Mouse (Mus musculus): ENCODE data around the gene Synrg. TPM values are rescaled to one million over a fixed set of nuclear protein-coding genes. Genes with fewer than 3 reads are reported as not detected.

The Synrg gene
- polyA plus RNA-seq, 1 experiment from 2014 or later: 18.8 TPM

DNA sequence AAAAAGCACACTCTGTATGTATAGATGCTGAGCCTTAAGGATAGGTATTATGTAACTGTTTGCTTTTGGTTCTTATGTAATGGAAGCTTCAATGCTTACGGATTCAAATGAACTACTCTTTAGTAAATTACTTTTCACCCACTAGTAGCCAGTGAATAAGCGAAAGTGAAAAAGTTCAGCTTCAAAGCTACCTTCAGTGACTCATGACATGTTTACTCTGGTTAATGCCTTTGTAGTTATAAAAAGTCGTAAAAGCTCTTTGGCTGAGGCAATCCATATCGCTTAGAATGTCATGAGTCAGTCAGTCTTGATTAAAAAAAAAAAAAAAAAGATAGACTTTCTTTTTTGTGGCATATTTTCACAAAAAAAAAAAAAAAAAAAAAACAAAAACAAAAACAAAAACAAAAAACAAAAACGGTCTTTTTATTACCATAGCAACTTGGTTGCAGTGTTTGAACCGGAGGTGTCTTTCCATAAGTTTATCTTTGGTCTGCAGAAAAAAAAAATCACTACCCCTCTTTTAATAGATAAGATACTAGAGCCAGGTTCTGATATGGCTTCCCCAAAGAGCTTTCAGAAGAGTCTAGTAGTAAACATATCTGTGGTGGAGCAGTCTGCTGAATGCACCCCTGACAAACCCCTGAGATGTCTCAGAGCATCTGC lies 52.0 kb downstream of the Synrg start:
- no peaks in the 10 kb centered on the region for H3K9me3 ChIP-seq (ENCODE audit: control insufficient read depth, low read length)
- H3K4me1 ChIP-seq (ENCODE audit: control insufficient read depth, insufficient read depth, low read depth, low read length): peaks cover 4% of the 10 kb centered on the region
- H3K36me3 ChIP-seq (ENCODE audit: control insufficient read depth, insufficient read depth, low read length): peaks cover 8% of the 10 kb centered on the region
- H3K27ac ChIP-seq (ENCODE audit: low read depth, low read length): no peak overlapping the region
- H3K27me3 ChIP-seq (replicated peaks; ENCODE audit: control insufficient read depth, insufficient read depth, low read length): no peaks in the 10 kb centered on the region
- H3K9ac ChIP-seq (ENCODE audit: low read depth, low read length): no peak overlapping the region
- WGBS: 93% methylated on average over 6 of the region's 6 CpGs
- no peak for ATAC-seq
- no peak overlapping the region for H3K4me3 ChIP-seq (ENCODE audit: low read length)
- H3K4me2 ChIP-seq (ENCODE audit: low read length): no peak overlapping the region

DNA sequence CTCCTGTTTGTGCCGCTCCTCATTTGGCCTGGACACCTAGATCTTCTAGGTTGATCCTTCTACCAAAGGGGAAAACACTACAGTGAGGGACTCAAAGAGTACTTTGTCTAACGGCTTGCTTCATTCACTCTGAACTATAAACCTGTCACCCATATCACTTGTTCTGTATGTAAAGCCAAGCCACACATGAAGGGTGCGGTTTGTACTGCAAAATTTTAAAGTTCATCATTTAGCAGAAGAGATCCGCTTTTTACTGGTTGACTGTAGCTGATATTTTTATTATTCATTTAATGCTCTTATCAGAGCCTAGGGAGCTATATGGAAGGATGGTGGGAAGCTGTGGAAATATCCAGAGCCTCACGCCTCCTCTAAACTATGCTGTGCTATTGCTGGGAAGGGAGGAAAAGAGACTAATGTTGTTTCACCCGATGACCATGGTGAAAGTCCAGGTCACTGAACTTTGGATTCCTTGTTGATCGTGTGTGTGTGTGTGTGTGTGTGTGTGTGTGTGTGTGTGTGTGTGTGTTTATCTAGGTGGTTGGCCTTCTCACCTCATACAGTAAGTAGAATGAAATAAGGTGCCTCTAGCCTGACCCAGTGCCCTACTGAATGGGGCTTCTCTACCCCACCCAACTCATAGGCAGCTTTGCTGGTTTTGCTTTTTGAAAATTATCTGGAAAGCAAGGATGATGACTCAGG lies 52.7 kb downstream of the Synrg start:
- Histone ChIP-seq H3K27ac (ENCODE audit: low read depth, low read length) (no peak overlapping the region), H3K9me3 (ENCODE audit: control insufficient read depth, low read length) (no peaks in the 10 kb centered on the region), H3K36me3 (ENCODE audit: control insufficient read depth, insufficient read depth, low read length) (peaks cover 11% of the 10 kb centered on the region), H3K4me2 (ENCODE audit: low read length) (no peak overlapping the region), H3K4me3 (ENCODE audit: low read length) (no peak overlapping the region), H3K9ac (ENCODE audit: low read depth, low read length) (no peak overlapping the region), H3K4me1 (ENCODE audit: control insufficient read depth, insufficient read depth, low read depth, low read length) (no peaks in the 10 kb centered on the region; the same call in 1 of the 2 replicates), H3K27me3 (replicated peaks; ENCODE audit: control insufficient read depth, insufficient read depth, low read length) (no peaks in the 10 kb centered on the region)
- ATAC-seq: no peak
- 89% methylated on average over 7 of the region's 7 CpGs for WGBS

DNA sequence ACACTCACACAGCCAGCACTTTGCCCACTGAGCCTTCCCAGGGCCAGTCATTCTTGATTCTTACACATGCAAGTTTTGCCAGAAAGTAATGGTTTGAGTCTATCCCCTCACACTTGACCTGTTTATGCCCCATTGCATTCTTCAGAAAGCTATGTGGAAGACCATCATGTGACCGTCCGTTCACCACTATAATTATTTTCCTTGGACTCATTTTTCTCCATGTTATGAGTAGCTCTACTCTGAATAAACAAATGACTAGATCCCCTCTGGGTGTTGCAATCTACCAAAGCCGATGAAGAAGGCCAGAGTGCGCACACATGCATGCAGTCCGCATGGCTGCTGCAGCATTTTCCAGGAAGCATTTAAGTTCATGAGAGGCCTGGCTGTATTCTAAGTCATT lies 63.0 kb downstream of the Synrg start:
- Histone ChIP-seq H3K9me3 (ENCODE audit: control insufficient read depth, low read length) (no peaks in the 10 kb centered on the region), H3K36me3 (ENCODE audit: control insufficient read depth, insufficient read depth, low read length) (peaks cover 51% of the 10 kb centered on the region), H3K27ac (ENCODE audit: low read depth, low read length) (no peak overlapping the region), H3K4me1 (ENCODE audit: control insufficient read depth, insufficient read depth, low read depth, low read length) (no peaks in the 10 kb centered on the region), H3K4me2 (ENCODE audit: low read length) (no peak overlapping the region), H3K4me3 (ENCODE audit: low read length) (no peak overlapping the region), H3K9ac (ENCODE audit: low read depth, low read length) (no peak overlapping the region), H3K27me3 (replicated peaks; ENCODE audit: control insufficient read depth, insufficient read depth, low read length) (no peaks in the 10 kb centered on the region)
- no peak for ATAC-seq
- WGBS: 94% methylated on average over 5 of the region's 5 CpGs

DNA sequence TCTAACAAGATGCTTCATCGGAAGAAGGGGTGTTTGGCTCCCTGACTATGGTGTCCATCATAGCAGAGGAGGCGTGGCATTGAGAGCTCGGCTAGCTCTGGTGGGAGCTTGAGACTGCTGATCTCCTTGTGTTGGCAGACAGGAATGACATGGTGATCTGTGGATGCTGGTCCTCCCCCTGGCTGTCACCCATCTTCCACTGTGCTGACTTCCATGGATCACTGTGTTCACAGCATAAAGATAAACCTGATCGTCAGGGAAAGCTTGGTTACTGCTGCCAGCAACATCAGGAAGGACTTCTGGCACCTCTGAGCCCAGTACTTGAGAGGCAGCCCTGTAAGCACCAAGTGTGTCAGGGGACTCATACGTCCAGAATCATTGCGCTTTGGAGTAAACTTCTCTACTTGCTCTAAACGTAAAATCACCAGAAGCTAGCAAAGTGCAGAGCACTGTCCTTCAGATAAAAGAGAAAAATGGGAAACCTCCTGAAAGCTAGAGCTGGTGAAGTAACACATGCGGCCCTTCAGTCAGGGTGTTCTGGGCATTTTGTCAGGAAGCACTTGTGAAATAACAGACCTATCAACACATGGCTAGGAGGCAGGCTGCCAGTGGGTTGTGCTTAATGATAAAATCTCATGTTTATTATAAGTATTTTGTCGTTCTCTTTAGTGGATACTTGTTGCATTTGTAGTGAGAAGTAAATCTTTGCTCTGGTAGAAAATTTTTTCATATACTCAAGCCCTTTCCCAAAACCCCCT lies 64.2 kb downstream of the Synrg start:
- no peak overlapping the region for H3K4me2 ChIP-seq (ENCODE audit: low read length)
- H3K27me3 ChIP-seq (replicated peaks; ENCODE audit: control insufficient read depth, insufficient read depth, low read length): no peaks in the 10 kb centered on the region
- no peak overlapping the region for H3K27ac ChIP-seq (ENCODE audit: low read depth, low read length)
- H3K4me1 ChIP-seq (ENCODE audit: control insufficient read depth, insufficient read depth, low read depth, low read length): no peaks in the 10 kb centered on the region
- H3K4me3 ChIP-seq (ENCODE audit: low read length): no peak overlapping the region
- 87% methylated on average over 9 of the region's 9 CpGs for WGBS
- H3K36me3 ChIP-seq (ENCODE audit: control insufficient read depth, insufficient read depth, low read length): peaks cover 52% of the 10 kb centered on the region
- no peak for ATAC-seq
- H3K9ac ChIP-seq (ENCODE audit: low read depth, low read length): no peak overlapping the region
- H3K9me3 ChIP-seq (ENCODE audit: control insufficient read depth, low read length): no peaks in the 10 kb centered on the region

DNA sequence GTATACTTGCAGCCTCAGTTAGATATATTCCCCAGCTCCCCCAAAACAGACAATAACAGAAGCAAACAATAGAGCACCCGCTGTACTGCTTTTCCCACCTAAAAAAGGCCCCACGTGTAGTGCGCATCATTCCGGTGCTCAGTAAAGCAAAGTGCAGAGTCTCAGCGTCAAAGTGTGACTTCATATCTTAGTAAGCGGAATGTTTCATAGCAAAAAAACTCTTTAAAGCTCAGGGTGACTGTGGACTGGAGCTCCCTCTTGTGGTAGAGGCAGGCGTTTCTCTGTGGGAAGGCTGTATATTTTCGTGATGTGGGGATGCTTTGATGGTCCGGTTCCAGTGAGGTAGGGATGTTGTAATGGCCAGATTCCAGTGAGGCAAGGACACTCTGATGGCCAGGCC lies 67.7 kb downstream of the Synrg start:
- Histone ChIP-seq H3K9me3 (ENCODE audit: control insufficient read depth, low read length) (no peaks in the 10 kb centered on the region), H3K27ac (ENCODE audit: low read depth, low read length) (no peak overlapping the region), H3K4me1 (ENCODE audit: control insufficient read depth, insufficient read depth, low read depth, low read length) (no peaks in the 10 kb centered on the region), H3K9ac (ENCODE audit: low read depth, low read length) (no peak overlapping the region), H3K4me3 (ENCODE audit: low read length) (no peak overlapping the region), H3K36me3 (ENCODE audit: control insufficient read depth, insufficient read depth, low read length) (peaks cover 35% of the 10 kb centered on the region), H3K27me3 (replicated peaks; ENCODE audit: control insufficient read depth, insufficient read depth, low read length) (no peaks in the 10 kb centered on the region), H3K4me2 (ENCODE audit: low read length) (no peak overlapping the region)
- 62% methylated on average over 9 of the region's 9 CpGs for WGBS
- ATAC-seq: no peak

DNA sequence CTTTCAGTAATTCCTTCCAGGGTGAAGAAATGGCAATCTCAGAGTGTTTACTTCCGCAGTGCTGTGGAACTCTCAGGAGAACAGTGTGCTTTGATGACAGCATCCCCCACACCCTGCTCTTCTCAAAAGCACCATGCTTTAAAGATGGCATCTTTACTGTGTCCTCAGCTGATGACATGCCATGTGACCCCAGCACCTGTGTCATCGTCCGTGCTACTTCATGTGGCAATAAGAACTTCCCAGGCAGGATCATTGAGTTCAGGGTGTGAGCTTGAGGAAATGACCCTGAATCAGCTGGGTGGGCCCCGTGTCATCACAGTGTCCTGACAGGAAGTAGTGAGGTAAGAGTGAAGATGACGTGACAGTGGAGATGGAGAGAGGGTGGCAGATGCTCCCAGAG lies 68.3 kb downstream of the Synrg start:
- H3K27ac ChIP-seq (ENCODE audit: low read depth, low read length): no peak overlapping the region
- H3K27me3 ChIP-seq (replicated peaks; ENCODE audit: control insufficient read depth, insufficient read depth, low read length): no peaks in the 10 kb centered on the region
- H3K9ac ChIP-seq (ENCODE audit: low read depth, low read length): no peak overlapping the region
- 88% methylated on average over 5 of the region's 5 CpGs for WGBS
- H3K36me3 ChIP-seq (ENCODE audit: control insufficient read depth, insufficient read depth, low read length): peaks cover 30% of the 10 kb centered on the region
- ATAC-seq: no peak
- no peak overlapping the region for H3K4me3 ChIP-seq (ENCODE audit: low read length)
- H3K9me3 ChIP-seq (ENCODE audit: control insufficient read depth, low read length): no peaks in the 10 kb centered on the region
- H3K4me1 ChIP-seq (ENCODE audit: control insufficient read depth, insufficient read depth, low read depth, low read length): no peaks in the 10 kb centered on the region
- no peak overlapping the region for H3K4me2 ChIP-seq (ENCODE audit: low read length)

DNA sequence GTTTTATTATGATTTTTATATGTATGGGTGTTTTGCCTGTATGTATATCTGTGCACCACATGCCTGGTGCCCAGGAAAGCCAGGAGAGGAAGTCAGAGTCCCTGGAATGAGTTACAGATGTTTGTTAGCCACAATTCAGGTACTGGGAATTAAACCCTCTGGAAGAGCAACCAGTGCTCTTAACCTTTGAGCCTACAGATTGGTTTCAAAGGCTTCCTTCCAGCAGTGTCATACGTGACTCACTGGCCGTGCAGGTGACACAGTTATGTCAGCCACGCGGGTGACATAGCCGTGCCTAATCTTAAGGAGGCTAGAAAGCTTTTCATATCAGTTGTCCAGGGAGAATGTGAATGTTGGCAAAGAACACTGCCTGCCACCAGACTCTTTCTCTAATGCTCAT lies 69.4 kb downstream of the Synrg start:
- peaks cover 26% of the 10 kb centered on the region for H3K36me3 ChIP-seq (ENCODE audit: control insufficient read depth, insufficient read depth, low read length)
- no peak overlapping the region for H3K4me3 ChIP-seq (ENCODE audit: low read length)
- H3K4me1 ChIP-seq (ENCODE audit: control insufficient read depth, insufficient read depth, low read depth, low read length): no peaks in the 10 kb centered on the region
- no peaks in the 10 kb centered on the region for H3K9me3 ChIP-seq (ENCODE audit: control insufficient read depth, low read length)
- no peak for ATAC-seq
- no peak overlapping the region for H3K27ac ChIP-seq (ENCODE audit: low read depth, low read length)
- no peak overlapping the region for H3K4me2 ChIP-seq (ENCODE audit: low read length)
- WGBS: 79% methylated on average over 5 of the region's 5 CpGs
- H3K9ac ChIP-seq (ENCODE audit: low read depth, low read length): no peak overlapping the region
- H3K27me3 ChIP-seq (replicated peaks; ENCODE audit: control insufficient read depth, insufficient read depth, low read length): no peaks in the 10 kb centered on the region

DNA sequence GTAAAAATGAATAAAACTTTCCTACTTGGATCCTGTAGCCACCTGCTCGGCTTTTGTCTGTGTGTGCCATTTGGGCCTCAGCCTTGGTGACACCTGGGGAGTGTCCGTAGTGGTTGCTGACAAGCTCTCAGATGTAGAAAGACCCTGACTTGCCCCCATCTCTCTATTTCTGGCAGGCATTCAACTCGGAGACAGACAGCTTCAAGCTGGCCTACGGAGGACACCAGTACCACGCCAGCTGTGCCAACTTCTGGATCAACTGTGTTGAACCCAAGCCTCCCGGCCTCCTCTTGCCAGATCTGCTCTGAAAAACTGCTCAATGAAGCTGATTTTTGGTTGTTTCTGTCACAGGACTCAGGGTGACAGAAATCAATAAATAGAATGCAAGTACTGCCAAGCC lies 76.4 kb downstream of the Synrg start:
- H3K9me3 ChIP-seq (ENCODE audit: control insufficient read depth, low read length): no peaks in the 10 kb centered on the region
- no peak overlapping the region for H3K9ac ChIP-seq (ENCODE audit: low read depth, low read length)
- no peak overlapping the region for H3K27ac ChIP-seq (ENCODE audit: low read depth, low read length)
- H3K36me3 ChIP-seq (ENCODE audit: control insufficient read depth, insufficient read depth, low read length): peaks cover 8% of the 10 kb centered on the region
- no peak overlapping the region for H3K4me2 ChIP-seq (ENCODE audit: low read length)
- H3K27me3 ChIP-seq (replicated peaks; ENCODE audit: control insufficient read depth, insufficient read depth, low read length): no peaks in the 10 kb centered on the region
- ATAC-seq: no peak
- 65% methylated on average over 6 of the region's 6 CpGs for WGBS
- no peak overlapping the region for H3K4me3 ChIP-seq (ENCODE audit: low read length)
- H3K4me1 ChIP-seq (ENCODE audit: control insufficient read depth, insufficient read depth, low read depth, low read length): peaks cover 16% of the 10 kb centered on the region
